Mouse (Mus musculus): ENCODE measurements around the gene Maml1. TPM values are rescaled to one million over a fixed set of nuclear protein-coding genes. Genes with fewer than 3 reads are reported as not detected.

Gene Maml1
- polyA plus RNA-seq, 1 experiment, result 11.7 TPM

DNA sequence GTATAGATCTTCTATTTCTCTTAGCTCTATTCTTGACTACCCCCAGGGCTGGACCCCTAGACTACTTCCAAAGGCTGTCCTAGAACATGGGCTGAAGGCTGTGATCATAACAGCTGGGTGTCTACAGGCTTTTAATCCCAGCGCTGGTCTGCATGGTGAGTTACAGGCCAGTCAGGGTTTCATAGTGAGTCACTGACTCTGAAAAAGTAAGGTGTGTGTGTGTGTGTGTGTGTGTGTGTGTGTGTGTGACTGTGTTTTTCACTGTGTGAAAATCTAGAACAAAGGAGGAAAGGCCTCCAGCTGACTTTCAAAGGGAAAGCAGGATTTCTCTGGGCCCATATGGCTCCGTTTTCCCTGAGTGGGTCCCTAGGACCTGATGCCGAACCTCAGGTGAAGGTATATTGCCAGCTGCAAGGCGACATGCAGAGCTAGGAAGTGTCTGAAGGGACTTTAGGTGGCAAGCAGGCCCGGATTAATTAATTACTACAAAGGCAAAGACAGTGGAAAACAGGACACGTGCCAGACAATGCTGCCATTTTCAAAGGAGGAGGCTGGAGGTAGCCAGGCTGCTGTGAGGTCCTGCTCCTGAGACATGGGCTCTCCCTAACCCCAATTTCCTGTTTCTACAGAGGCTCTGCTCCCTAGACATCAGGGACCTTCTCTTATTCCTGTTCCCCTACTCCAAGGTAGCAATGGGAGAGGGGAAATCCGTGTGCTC, 69.4 kb downstream of the Maml1 start:
- TF ChIP-seq GATA1 (IDR thresholded peaks at IDR 0.05; ENCODE audit: low read length), result no peak

DNA sequence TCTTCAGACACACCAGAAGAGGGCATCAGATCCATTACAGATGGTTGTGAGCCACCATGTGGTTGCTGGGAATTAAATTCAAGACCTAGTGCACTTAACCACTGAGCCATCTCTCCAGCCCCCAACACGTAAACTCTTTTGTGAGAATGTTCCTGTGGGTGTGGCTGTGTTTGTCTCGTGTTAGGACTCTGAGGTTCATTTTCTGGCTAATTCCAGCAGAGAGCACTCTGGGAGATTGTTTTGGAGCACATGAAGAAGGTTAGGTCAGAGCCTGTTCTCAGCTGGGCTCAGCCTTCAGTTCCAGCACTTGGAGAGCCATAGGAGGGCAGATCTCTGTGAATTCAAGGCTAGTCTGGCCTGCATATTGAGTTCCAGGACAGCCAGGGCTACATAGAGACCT, 72.3 kb downstream of the Maml1 start:
- no peak for TF ChIP-seq GATA1 (IDR thresholded peaks at IDR 0.05; ENCODE audit: low read length)

DNA sequence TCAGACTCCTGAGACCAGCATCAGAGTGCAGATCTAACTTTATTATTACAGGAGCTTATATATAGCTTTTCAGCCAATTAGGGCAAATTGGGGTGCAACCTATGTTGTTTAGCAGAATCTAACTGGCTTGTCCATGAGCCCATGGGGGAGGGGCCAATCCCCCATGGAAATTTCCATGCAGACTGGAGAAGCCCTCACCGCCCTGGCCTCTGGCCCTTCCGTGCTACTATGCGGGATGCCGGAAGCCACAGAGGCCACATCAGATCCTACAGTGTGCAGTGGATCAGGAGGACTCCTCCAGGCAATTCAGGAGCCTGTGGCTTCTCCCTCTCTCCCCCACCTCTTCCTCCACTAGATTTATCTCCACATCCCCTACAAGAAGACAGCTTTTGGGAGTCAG, 74.3 kb downstream of the Maml1 start:
- no peak for TF ChIP-seq GATA1 (IDR thresholded peaks at IDR 0.05; ENCODE audit: low read length)

DNA sequence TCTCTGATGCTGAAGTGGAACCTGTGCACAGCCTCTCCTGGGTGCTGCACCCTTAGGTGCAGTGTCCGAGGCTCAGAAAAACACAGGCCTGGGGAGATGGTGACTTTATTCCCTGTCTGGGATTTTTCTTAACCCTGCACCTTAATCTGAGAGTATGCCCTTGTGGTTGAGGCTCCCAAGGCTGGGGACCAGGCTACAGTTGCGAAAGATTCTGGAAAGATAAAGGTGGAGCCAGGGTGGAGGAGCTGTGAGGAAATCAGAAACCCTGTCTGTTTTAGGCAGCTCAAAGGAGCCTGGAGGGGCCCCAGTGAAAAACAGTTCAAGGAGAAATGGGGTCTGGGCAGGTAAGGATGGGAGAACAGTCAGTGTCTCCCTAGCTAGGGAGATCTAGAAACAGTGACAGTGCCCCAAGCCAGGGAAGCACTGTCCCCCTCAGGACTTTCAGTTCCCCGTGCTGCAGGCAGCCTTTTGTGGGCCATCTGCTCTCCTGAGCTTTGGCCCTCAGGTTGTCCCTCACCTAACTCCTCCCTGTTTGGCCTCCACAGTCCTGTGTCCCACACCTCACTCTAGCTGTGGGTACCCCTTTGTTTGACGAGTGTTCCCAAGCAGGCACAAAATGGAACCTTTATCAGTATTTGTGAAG, 75.3 kb downstream of the Maml1 start:
- no peak for TF ChIP-seq GATA1 (IDR thresholded peaks at IDR 0.05; ENCODE audit: low read length)

DNA sequence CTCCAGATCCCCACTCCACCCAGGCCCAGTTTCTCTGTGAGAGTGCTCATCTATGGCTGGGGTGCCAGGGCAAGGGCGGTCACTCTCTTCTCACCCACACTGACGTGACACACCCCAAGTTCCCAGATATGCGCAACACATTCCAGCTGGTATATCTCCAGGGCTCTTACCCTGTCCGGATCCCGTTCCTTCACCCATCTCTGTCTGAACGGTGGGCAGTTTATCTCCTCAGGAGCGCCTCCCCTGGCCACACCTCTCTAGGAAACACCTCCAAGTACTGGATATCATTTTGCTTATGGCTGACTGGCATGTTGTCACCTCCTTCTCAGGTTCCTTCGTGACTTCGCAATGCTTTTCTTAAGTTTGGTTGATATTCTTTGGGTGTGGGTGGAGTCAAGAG, 76.5 kb downstream of the Maml1 start:
- no peak for TF ChIP-seq GATA1 (IDR thresholded peaks at IDR 0.05; ENCODE audit: low read length)

DNA sequence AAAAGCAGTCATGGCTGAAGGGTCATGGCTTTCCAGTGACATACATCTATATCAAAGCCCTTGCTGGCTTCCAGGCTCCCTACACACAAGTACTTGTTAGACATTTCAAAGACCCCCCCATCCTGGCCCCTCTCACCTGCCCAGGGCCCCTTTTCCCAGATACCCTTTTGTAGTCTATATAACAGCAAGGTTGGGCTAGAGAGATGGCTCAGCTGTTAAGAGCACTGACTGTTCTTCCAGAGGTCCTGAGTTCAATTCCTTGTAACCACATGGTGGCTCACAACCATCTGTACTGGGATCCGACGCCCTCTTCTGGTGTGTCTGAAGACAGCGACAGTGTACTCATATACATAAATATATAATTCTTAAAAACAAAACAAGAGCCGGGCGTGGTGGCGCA, 77.5 kb downstream of the Maml1 start:
- TF ChIP-seq GATA1 (IDR thresholded peaks at IDR 0.05; ENCODE audit: low read length), result no peak

DNA sequence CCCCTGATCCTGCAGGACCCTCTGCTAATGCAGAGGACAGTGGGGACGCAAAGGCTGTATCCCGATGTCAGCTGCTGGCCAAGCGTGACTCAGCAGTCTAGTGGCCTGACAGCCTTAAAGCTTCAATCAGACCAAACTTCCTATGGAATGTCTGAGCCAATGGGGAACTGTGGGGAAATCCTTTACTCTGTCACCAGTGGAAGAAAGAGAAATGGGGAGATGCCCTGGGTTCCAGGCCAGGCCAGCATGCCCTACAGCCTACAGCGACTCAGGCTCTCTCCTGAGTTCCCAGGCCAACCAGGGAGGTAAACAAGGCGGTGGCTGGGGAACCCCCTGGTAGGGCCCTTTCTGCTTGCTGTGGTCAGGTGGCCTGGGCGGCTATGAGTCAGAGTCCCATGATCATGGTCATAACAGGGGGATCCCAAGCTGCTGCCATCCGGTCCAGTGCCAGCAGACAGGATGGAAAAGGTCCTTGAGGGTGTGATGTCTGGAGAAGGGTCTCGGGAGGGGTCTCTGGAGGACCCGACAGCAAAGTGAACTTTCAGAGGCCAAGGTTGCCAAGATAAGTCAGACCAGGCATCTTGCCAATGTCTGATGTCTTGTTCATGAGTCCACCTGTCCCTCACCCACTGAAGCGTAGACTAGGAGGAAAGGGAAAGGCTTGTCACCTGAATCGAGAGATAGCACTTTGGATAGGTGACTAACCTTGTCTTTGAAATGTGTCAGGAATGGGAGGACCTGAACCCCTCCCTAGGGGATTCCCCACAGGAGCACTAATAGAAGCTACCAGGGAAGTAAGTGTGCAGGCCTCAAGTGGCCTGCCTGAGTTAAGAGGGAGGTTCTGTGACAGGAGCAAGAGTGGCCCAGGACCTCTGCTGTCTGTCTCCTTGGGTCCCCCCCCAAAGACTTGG, 79.0 kb downstream of the Maml1 start:
- no peak for TF ChIP-seq GATA1 (IDR thresholded peaks at IDR 0.05; ENCODE audit: low read length)

DNA sequence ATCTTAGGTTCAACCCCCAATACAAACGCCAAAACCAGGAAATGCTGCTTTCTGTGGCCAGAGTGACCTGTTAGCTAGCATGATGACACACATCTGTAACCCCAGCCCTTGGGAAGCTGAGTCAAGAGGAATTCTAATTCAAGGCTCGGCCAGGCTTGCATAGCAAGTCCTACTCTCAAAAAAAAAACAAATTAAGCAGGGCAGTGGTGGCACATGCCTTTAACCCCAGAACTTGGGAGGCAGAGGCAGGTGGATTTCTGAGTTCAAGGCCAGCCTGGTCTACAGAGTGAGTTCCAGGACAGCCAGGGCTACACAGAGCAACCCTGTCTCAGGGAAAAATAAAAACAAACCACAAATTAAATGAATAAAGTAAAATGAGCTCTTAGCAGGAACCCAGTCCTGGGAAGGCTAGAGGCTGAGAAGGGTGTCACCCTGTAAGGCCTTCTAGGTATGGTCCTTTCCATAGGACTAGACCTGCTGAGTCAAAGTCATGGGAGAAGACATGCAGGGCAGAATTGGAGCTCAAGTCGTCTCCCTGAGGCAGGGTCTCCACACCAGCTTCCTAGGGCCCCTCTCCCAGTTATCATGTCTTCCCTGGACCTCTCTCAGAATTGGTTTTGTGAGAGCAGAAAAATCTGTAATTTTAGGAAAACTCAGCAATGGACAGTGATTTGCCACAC, 79.9 kb downstream of the Maml1 start:
- no peak for TF ChIP-seq GATA1 (IDR thresholded peaks at IDR 0.05; ENCODE audit: low read length)

DNA sequence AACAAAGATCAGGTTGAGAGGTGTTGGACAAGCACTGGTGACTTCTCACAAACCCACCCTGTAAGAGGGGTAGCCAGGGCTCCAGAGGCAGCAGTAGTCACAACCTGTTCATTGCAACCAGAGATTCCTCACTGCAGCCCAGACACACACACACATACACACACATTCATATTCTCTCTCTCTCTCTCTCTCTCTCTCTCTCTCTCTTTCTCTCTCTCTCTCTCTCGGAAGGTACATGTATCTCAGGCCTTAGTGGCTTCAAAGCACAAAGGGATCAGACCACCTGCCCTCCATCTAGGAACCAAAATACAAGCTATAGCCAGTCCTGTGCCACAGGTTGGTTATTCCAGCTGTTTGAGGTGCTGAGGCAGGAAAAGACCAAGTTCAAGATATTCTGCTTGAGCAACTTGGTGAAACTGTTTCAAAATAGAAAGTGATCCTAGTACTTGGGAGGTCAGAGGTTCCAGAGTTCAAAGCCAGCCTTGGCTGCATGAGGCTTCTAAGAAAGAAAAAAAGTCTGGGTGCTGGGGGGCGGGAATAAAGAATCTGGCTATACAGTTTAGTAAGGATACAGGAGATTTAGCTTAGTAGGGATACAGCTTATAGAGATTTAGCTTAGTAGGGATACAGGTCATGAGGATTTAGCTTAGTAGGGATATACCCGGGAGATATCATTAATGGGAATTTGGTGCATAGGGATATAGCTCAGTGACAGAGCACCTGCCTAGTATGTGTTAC, 80.6 kb downstream of the Maml1 start:
- TF ChIP-seq GATA1 (IDR thresholded peaks at IDR 0.05; ENCODE audit: low read length), result no peak

DNA sequence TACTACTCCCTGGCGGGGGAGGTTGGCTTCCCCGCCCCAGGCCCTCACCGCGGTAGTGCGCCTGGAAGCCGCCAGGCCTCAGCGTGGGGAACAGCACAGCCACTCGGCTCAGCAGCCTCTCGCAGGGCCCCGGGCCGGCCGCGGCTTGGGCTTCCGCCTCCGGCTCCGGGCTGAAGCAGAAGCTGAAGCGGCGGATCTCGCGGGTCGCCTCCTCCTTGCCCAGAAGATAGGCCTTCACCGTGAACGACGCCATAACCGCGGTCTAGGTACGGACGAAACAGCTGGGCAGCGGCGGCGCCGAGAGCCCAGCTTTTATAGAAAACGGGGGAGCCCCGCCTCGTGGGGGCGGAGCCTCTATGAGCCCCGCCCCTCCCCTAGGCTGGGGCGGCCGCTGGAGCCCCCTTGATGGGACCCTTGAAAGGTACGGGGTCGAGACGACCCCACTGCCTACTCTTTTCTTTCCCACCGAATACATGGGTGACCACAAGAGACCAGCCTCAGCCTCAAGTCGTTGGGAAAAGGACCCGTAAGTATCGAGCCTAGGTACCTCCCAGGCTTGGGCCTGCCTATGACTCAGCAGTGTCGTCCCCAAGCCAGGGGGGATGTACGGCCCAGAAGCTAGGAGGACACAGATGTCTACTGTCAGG, 81.5 kb downstream of the Maml1 start, which contains the start of the genes Sqstm1 and Mgat4b:
Gene Sqstm1 (minus strand): TSS at position 323 of the 647 bp plus-strand sequence.
Gene Mgat4b (plus strand): TSS at position 386 of the 647 bp plus-strand sequence.
- TF ChIP-seq GATA1 (IDR thresholded peaks at IDR 0.05; ENCODE audit: low read length), result no peak

DNA sequence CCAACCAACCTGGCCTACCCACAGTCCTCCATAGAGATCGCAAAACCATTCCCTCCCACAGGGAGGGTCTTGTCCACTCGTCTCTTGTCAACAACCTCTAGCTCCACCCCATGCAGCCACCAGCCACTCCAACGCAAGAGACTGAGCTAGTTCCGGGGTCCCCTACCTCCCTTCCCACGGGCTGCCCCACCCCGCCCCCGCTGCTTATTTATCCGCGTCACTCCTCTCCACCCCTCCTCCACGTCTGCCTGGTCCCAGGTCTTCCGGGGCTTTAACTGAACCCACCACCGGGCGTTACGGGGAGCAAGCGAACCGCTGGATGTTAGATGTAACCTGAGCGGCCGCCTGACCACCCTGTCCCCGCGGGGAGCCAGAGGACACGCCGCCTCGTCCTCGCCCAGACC, 82.0 kb downstream of the Maml1 start:
- TF ChIP-seq GATA1 (IDR thresholded peaks at IDR 0.05; ENCODE audit: low read length), result no peak

DNA sequence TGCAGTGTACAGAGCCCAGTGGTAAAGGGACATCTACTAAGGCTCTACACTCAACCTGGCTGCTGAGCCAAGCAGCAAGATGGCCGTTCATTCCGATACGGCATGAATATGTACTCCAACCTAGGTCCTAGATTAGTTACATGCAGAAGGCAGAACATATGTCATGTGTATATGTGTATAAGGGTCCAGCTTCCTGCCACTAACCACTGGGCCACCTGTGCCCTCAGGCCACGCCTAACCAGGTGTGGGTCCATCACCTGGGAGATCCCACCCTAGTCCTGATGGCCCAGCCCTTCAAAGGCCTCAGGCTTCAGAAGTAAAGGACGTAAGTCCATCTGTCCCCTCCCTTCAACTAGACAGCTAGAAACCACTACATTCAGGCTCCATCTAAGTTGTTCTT, 84.1 kb downstream of the Maml1 start:
- no peak for TF ChIP-seq GATA1 (IDR thresholded peaks at IDR 0.05; ENCODE audit: low read length)

DNA sequence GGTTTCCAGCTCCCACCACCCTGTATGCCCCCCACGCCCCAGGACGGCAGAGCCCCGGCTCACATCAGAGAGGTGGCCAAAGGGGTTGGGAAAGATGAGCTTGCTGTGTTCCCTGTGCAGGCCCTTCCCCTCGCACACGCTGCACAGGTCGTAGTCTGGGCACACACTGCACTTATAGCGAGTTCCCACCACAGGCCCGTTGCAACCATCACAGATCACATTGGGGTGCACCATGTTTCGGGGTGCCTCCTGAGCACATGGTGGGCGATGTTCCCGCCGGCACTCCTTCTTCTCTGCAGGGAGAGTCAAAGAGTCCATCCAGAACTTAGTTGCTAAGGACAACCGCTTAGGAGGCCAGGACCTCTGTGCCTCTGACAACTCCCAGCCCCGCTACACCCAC, 84.8 kb downstream of the Maml1 start:
- no peak for TF ChIP-seq GATA1 (IDR thresholded peaks at IDR 0.05; ENCODE audit: low read length)

DNA sequence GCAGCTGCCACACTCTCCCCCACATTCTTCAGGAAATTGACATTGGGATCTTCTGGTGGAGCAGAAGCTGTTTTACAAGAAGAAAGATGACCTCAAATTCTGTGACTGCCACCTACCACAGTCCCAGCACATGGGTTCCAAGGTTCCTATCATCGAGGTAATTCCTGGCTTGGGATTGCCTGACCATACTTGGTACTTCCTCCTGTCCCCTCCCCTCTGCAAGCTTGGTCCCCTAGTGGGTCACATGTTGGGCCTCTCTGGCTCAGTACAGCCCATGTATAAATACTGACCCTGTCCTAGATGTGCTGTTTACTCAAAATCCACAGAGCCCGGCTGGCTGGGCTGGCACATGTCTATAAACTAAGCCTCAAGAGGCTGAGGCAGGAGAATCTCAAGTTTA, 86.1 kb downstream of the Maml1 start:
- no peak for TF ChIP-seq GATA1 (IDR thresholded peaks at IDR 0.05; ENCODE audit: low read length)

Other genes starting within 250 kb of the Maml1 start
- 50.7 and 98.9 TPM in 2 replicates for gene Tbc1d9b, start 160.9 kb downstream of the Maml1 start, polyA plus RNA-seq (2012)
- gene Mrnip, start 117.9 kb downstream of the Maml1 start, polyA plus RNA-seq (2012), result 8.3 and 14.5 TPM in 2 replicates
- gene Sqstm1, start 81.5 kb downstream of the Maml1 start, polyA plus RNA-seq (2012), result 93.1 and 96.2 TPM in 2 replicates
- gene Mgat4b, start 81.4 kb downstream of the Maml1 start, polyA plus RNA-seq (2012), result 123 and 151 TPM in 2 replicates
- gene Ltc4s, start 53.7 kb downstream of the Maml1 start, polyA plus RNA-seq (2012), result 0.11 and 0.18 TPM in 2 replicates
- gene Canx, start 33.4 kb upstream of the Maml1 start, polyA plus RNA-seq (2012), result 35.7 and 47.7 TPM in 2 replicates
- not detected in 2 replicates for gene Cby3, start 62.2 kb upstream of the Maml1 start, polyA plus RNA-seq (2012)
- gene Hnrnph1, start 84.7 kb upstream of the Maml1 start, polyA plus RNA-seq (2012), result 187 and 273 TPM in 2 replicates
- gene Rufy1, start 138.8 kb upstream of the Maml1 start, polyA plus RNA-seq (2012), result 8.2 and 8.7 TPM in 2 replicates

Measured in G1E-ER4 (cell line).